Mouse (Mus musculus): ENCODE measurements around the gene Phc3. TPM values are rescaled to one million over a fixed set of nuclear protein-coding genes. Genes with fewer than 3 reads are reported as not detected.
A peak's percentile ranks its signal among the peaks of the same experiment; 100 is the strongest.
"Not testable (repeated sequence)": the region's sequence is repeated elsewhere in the genome, so short reads cannot be mapped to it uniquely, and the experiment has no call there.

The Phc3 gene
- polyA plus RNA-seq, 1 experiment from 2014 or later: 7.3 TPM

- WGBS: 79% methylated on average over 5 of the region's 5 CpGs
- Histone ChIP-seq H3K4me1 (replicated peaks; ENCODE audit: control insufficient read depth, insufficient read depth, low read length) (no peaks in the 10 kb centered on the region), H3K36me3 (ENCODE audit: control insufficient read depth, insufficient read depth, low read length) (no peaks in the 10 kb centered on the region), H3K27ac (ENCODE audit: low read depth, low read length) (no peak overlapping the region), H3K9ac (ENCODE audit: low read depth, low read length) (no peak overlapping the region), H3K9me3 (ENCODE audit: control insufficient read depth, low read length) (no peaks in the 10 kb centered on the region), H3K4me2 (replicated peaks; ENCODE audit: low read depth, low read length) (no peak overlapping the region), H3K27me3 (ENCODE audit: control insufficient read depth, insufficient read depth, low read length) (no peaks in the 10 kb centered on the region), H3K4me3 (ENCODE audit: low read depth, low read length) (no peak overlapping the region)
- no peak for ATAC-seq (ENCODE audit: low FRiP score)
- DNase-seq (ENCODE audit: low spot score): no peak
Measured at GRCm38 (mm10) chr3:30868176-30868575, 101.0 kb downstream of the Phc3 start.

- no peaks in the 10 kb centered on the region for H3K9me3 ChIP-seq (ENCODE audit: control insufficient read depth, low read length)
- H3K9ac ChIP-seq (ENCODE audit: low read depth, low read length): no peak overlapping the region
- no peaks in the 10 kb centered on the region for H3K27me3 ChIP-seq (ENCODE audit: control insufficient read depth, insufficient read depth, low read length)
- H3K4me1 ChIP-seq (replicated peaks; ENCODE audit: control insufficient read depth, insufficient read depth, low read length): no peaks in the 10 kb centered on the region
- H3K36me3 ChIP-seq (ENCODE audit: control insufficient read depth, insufficient read depth, low read length): no peaks in the 10 kb centered on the region
- no peak for DNase-seq (ENCODE audit: low spot score)
- no peak overlapping the region for H3K27ac ChIP-seq (ENCODE audit: low read depth, low read length)
- no peak overlapping the region for H3K4me2 ChIP-seq (replicated peaks; ENCODE audit: low read depth, low read length)
- no peak overlapping the region for H3K4me3 ChIP-seq (ENCODE audit: low read depth, low read length)
- 89% methylated on average over 1 of the region's 1 CpGs for WGBS
- ATAC-seq (ENCODE audit: low FRiP score): no peak
Measured at GRCm38 (mm10) chr3:30864640-30865039, 104.6 kb downstream of the Phc3 start.

GRCm38 (mm10) chr3:30863712-30864435 lies 105.3 kb downstream of the Phc3 start:
- Histone ChIP-seq H3K4me2 (replicated peaks; ENCODE audit: low read depth, low read length) (no peak overlapping the region), H3K27ac (ENCODE audit: low read depth, low read length) (no peak overlapping the region), H3K9me3 (ENCODE audit: control insufficient read depth, low read length) (no peaks in the 10 kb centered on the region), H3K4me3 (ENCODE audit: low read depth, low read length) (no peak overlapping the region), H3K4me1 (replicated peaks; ENCODE audit: control insufficient read depth, insufficient read depth, low read length) (no peaks in the 10 kb centered on the region), H3K36me3 (ENCODE audit: control insufficient read depth, insufficient read depth, low read length) (no peaks in the 10 kb centered on the region), H3K9ac (ENCODE audit: low read depth, low read length) (no peak overlapping the region), H3K27me3 (ENCODE audit: control insufficient read depth, insufficient read depth, low read length) (no peaks in the 10 kb centered on the region)
- 71% methylated on average over 5 of the region's 5 CpGs for WGBS
- DNase-seq (ENCODE audit: low spot score): no peak
- no peak for ATAC-seq (ENCODE audit: low FRiP score)

- peaks cover 6% of the 10 kb centered on the region for H3K27me3 ChIP-seq (ENCODE audit: control insufficient read depth, insufficient read depth, low read length)
- H3K4me2 ChIP-seq (replicated peaks; ENCODE audit: low read depth, low read length): no peak overlapping the region
- H3K36me3 ChIP-seq (ENCODE audit: control insufficient read depth, insufficient read depth, low read length): no peaks in the 10 kb centered on the region
- H3K9me3 ChIP-seq (ENCODE audit: control insufficient read depth, low read length): no peaks in the 10 kb centered on the region
- ATAC-seq (ENCODE audit: low FRiP score) (no peak), DNase-seq (ENCODE audit: low spot score) (no peak)
- H3K9ac ChIP-seq (ENCODE audit: low read depth, low read length): no peak overlapping the region
- 86% methylated on average over 4 of the region's 4 CpGs for WGBS
- H3K4me3 ChIP-seq (ENCODE audit: low read depth, low read length): no peak overlapping the region
- H3K4me1 ChIP-seq (replicated peaks; ENCODE audit: control insufficient read depth, insufficient read depth, low read length): 0 out of 2 replicates have a peak, but pooled peaks cover 3% of the 10 kb centered on the region
- no peak overlapping the region for H3K27ac ChIP-seq (ENCODE audit: low read depth, low read length)
Measured at GRCm38 (mm10) chr3:30860705-30861104, 108.5 kb downstream of the Phc3 start.

- not testable (repeated sequence) for H3K4me1 ChIP-seq (replicated peaks; ENCODE audit: control insufficient read depth, insufficient read depth, low read length); H3K4me2 ChIP-seq (replicated peaks; ENCODE audit: low read depth, low read length); H3K36me3 ChIP-seq (ENCODE audit: control insufficient read depth, insufficient read depth, low read length); H3K27ac ChIP-seq (ENCODE audit: low read depth, low read length); H3K27me3 ChIP-seq (ENCODE audit: control insufficient read depth, insufficient read depth, low read length); H3K4me3 ChIP-seq (ENCODE audit: low read depth, low read length); ATAC-seq (ENCODE audit: low FRiP score); DNase-seq (ENCODE audit: low spot score); H3K9me3 ChIP-seq (ENCODE audit: control insufficient read depth, low read length); H3K9ac ChIP-seq (ENCODE audit: low read depth, low read length)
- WGBS: 89% methylated on average over 8 of the region's 8 CpGs
Measured at GRCm38 (mm10) chr3:30859599-30859998, 109.6 kb downstream of the Phc3 start.

GRCm38 (mm10) chr3:30855604-30856458 lies 113.4 kb downstream of the Phc3 start, which contains the start of gene Gpr160:
Gene Gpr160 (plus strand): TSS chr3:30855950.
- ATAC-seq (ENCODE audit: low FRiP score): peak; percentile 73
- peak; percentile 64 for DNase-seq (ENCODE audit: low spot score)
- H3K36me3 ChIP-seq (ENCODE audit: control insufficient read depth, insufficient read depth, low read length): no peaks in the 10 kb centered on the region
- peaks cover 9% of the 10 kb centered on the region for H3K27me3 ChIP-seq (ENCODE audit: control insufficient read depth, insufficient read depth, low read length)
- peak within 1 kb of the TSS; percentile 99 for H3K4me2 ChIP-seq (replicated peaks; ENCODE audit: low read depth, low read length)
- H3K4me3 ChIP-seq (ENCODE audit: low read depth, low read length): peak within 1 kb of the TSS; percentile 54
- under 1% methylated on average over 74 of the region's 75 CpGs for WGBS
- H3K4me1 ChIP-seq (replicated peaks; ENCODE audit: control insufficient read depth, insufficient read depth, low read length): 0 out of 2 replicates have a peak, but pooled peaks cover 3% of the 10 kb centered on the region
- H3K9me3 ChIP-seq (ENCODE audit: control insufficient read depth, low read length): no peaks in the 10 kb centered on the region
- peak within 1 kb of the TSS; percentile 34; the same call in 1 of the 2 replicates for H3K9ac ChIP-seq (ENCODE audit: low read depth, low read length)
- no peak within 1 kb of the TSS for H3K27ac ChIP-seq (ENCODE audit: low read depth, low read length)

GRCm38 (mm10) chr3:30853596-30853995 lies 115.6 kb downstream of the Phc3 start:
- Histone ChIP-seq H3K9me3 (ENCODE audit: control insufficient read depth, low read length) (no peaks in the 10 kb centered on the region), H3K27ac (ENCODE audit: low read depth, low read length) (no peak overlapping the region), H3K4me3 (ENCODE audit: low read depth, low read length) (no peak overlapping the region), H3K4me1 (replicated peaks; ENCODE audit: control insufficient read depth, insufficient read depth, low read length) (0 out of 2 replicates have a peak, but pooled peaks cover 3% of the 10 kb centered on the region), H3K9ac (ENCODE audit: low read depth, low read length) (no peak overlapping the region), H3K27me3 (ENCODE audit: control insufficient read depth, insufficient read depth, low read length) (peaks cover 9% of the 10 kb centered on the region), H3K4me2 (replicated peaks; ENCODE audit: low read depth, low read length) (no peak overlapping the region), H3K36me3 (ENCODE audit: control insufficient read depth, insufficient read depth, low read length) (no peaks in the 10 kb centered on the region)
- 93% methylated on average over 5 of the region's 5 CpGs for WGBS
- no peak for DNase-seq (ENCODE audit: low spot score)
- ATAC-seq (ENCODE audit: low FRiP score): no peak

GRCm38 (mm10) chr3:30851422-30851821 lies 117.8 kb downstream of the Phc3 start:
- 82% methylated on average over 6 of the region's 6 CpGs for WGBS
- H3K27ac ChIP-seq (ENCODE audit: low read depth, low read length): no peak overlapping the region
- no peak overlapping the region for H3K4me2 ChIP-seq (replicated peaks; ENCODE audit: low read depth, low read length)
- H3K4me3 ChIP-seq (ENCODE audit: low read depth, low read length): no peak overlapping the region
- no peaks in the 10 kb centered on the region for H3K9me3 ChIP-seq (ENCODE audit: control insufficient read depth, low read length)
- ATAC-seq (ENCODE audit: low FRiP score) (no peak), DNase-seq (ENCODE audit: low spot score) (no peak)
- peaks cover 8% of the 10 kb centered on the region for H3K27me3 ChIP-seq (ENCODE audit: control insufficient read depth, insufficient read depth, low read length)
- no peaks in the 10 kb centered on the region for H3K36me3 ChIP-seq (ENCODE audit: control insufficient read depth, insufficient read depth, low read length)
- 0 out of 2 replicates have a peak, but pooled peaks cover 3% of the 10 kb centered on the region for H3K4me1 ChIP-seq (replicated peaks; ENCODE audit: control insufficient read depth, insufficient read depth, low read length)
- no peak overlapping the region for H3K9ac ChIP-seq (ENCODE audit: low read depth, low read length)

Data from hindbrain, embryonic 11.5 days (tissue).